Mouse (Mus musculus): Measurements from ENCODE around the gene Ccdc34. TPM values are rescaled to one million over a fixed set of nuclear protein-coding genes. Genes with fewer than 3 reads are reported as not detected.

Gene Ccdc34
- polyA plus RNA-seq, 1 experiment = 11.0 TPM

DNA sequence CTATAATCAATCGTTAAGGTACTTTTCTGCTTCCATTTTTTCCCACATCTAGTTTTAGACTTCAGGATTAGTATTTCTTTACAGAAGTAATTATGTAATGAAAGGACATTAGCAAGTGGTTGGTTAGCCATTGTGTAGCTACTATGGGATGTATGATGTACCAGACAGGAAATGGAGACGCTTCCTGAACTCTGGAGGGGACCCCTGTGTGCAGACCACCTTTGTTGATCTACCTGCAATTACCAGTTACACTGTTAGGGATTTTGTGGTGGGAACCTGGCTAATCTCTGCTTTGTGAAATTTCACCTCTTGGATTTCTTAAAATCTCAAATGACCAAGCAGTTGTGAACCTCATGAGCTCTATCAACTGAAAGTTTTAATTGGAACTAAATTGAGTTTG lies 45.3 kb upstream of the Ccdc34 start:
- Histone ChIP-seq H3K27me3 (ENCODE audit: control insufficient read depth, insufficient read depth, insufficient read length) (no peaks in the 10 kb centered on the region), H3K4me2 (ENCODE audit: low read depth) (no peak overlapping the region), H3K79me2 (ENCODE audit: control insufficient read depth, insufficient read depth) (peaks cover 18% of the 10 kb centered on the region), H3K4me3 (no peak overlapping the region), H3ac (ENCODE audit: control insufficient read depth, insufficient read length) (no peak overlapping the region), H3K36me3 (ENCODE audit: control insufficient read depth, insufficient read depth) (no peaks in the 10 kb centered on the region)
- TF ChIP-seq E2F4 (IDR thresholded peaks at IDR 0.05; ENCODE audit: insufficient read depth) (no peak), SRF (IDR thresholded peaks at IDR 0.05; ENCODE audit: control insufficient read depth, insufficient read length, low read depth) (no peak), POLR2AphosphoS2 (IDR thresholded peaks at IDR 0.05; ENCODE audit: insufficient read length, low read depth) (no peak), MAX (IDR thresholded peaks at IDR 0.05; ENCODE audit: low read depth) (no peak), USF1 (IDR thresholded peaks at IDR 0.05; ENCODE audit: low read depth) (no peak), REST (IDR thresholded peaks at IDR 0.05; ENCODE audit: insufficient read depth, insufficient read length) (no peak)

DNA sequence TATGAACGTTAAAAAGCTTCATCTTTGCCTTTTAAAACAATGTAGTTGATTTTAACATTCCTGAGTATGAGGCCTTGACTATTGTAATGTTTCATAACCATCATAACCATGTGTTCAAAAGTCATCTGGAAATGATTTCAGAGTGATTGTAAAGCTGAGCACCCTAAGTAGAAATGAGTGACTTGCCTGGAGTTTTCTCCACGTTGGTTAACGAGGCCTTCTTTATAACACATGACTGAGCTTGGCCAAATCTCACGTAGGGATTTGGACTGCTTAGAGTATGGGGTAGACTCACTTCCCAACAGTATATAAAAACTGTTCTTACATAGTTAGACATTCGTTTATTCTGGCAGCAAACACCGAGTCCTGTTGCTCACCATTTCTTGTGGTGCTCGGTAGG lies 44.7 kb upstream of the Ccdc34 start:
- H3ac ChIP-seq (ENCODE audit: control insufficient read depth, insufficient read length) = no peak overlapping the region
- H3K79me2 ChIP-seq (ENCODE audit: control insufficient read depth, insufficient read depth) = peaks cover 15% of the 10 kb centered on the region
- TF ChIP-seq POLR2A (IDR thresholded peaks at IDR 0.05; ENCODE audit: insufficient read length, low read depth) = no peak
- TF ChIP-seq CEBPB (IDR thresholded peaks at IDR 0.05; ENCODE audit: insufficient read depth, poor library complexity, severe bottlenecking) = no peak
- no peak for TF ChIP-seq MYOG (IDR thresholded peaks at IDR 0.05; ENCODE audit: control insufficient read depth in 1 of 3, insufficient read depth in 1 of 3, insufficient read length in 2 of 3, low read depth in 2 of 3)
- no peak for TF ChIP-seq SRF (IDR thresholded peaks at IDR 0.05; ENCODE audit: control insufficient read depth, insufficient read length, low read depth)
- TF ChIP-seq TCF3 (IDR thresholded peaks at IDR 0.05; ENCODE audit: insufficient read length, low read depth) = no peak
- no peak for TF ChIP-seq MAX (IDR thresholded peaks at IDR 0.05; ENCODE audit: low read depth)
- no peak for TF ChIP-seq TCF12 (IDR thresholded peaks at IDR 0.05; ENCODE audit: insufficient read depth, poor library complexity, severe bottlenecking)
- TF ChIP-seq E2F4 (IDR thresholded peaks at IDR 0.05; ENCODE audit: insufficient read depth) = no peak
- no peak for TF ChIP-seq MYOD1 (IDR thresholded peaks at IDR 0.05; ENCODE audit: control insufficient read depth in 1 of 3, insufficient read length in 2 of 3, low read depth in 2 of 3)
- TF ChIP-seq POLR2AphosphoS2 (IDR thresholded peaks at IDR 0.05; ENCODE audit: insufficient read length, low read depth) = no peak
- TF ChIP-seq REST (IDR thresholded peaks at IDR 0.05; ENCODE audit: insufficient read depth, insufficient read length) = no peak
- no peak for TF ChIP-seq USF1 (IDR thresholded peaks at IDR 0.05; ENCODE audit: low read depth)
- H3K4me2 ChIP-seq (ENCODE audit: low read depth) = no peak overlapping the region
- no peaks in the 10 kb centered on the region for H3K27me3 ChIP-seq (ENCODE audit: control insufficient read depth, insufficient read depth, insufficient read length)
- H3K4me3 ChIP-seq = no peak overlapping the region
- H3K36me3 ChIP-seq (ENCODE audit: control insufficient read depth, insufficient read depth) = no peaks in the 10 kb centered on the region

DNA sequence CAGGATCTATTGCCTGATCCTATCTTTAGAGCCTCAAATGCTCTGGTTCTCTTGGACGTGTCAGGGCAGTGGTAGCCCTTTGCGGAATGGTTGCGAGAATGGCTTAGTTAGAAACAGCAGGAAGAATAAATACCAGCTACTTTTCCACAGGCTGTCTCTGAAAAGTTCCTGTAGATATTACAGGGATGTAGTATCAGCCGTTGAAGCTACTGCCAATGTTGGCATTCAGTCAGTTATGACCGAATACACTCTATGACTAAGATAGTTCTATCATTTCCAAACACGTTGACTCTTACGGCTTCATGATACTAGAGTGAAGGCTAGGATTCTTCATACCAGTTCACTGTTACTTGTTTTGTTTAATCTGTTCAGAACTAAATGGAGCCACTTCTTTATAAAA lies 42.8 kb upstream of the Ccdc34 start:
- Histone ChIP-seq H3K4me2 (ENCODE audit: low read depth) (no peak overlapping the region), H3K27me3 (ENCODE audit: control insufficient read depth, insufficient read depth, insufficient read length) (no peaks in the 10 kb centered on the region), H3K36me3 (ENCODE audit: control insufficient read depth, insufficient read depth) (no peaks in the 10 kb centered on the region), H3ac (ENCODE audit: control insufficient read depth, insufficient read length) (no peak overlapping the region), H3K79me2 (ENCODE audit: control insufficient read depth, insufficient read depth) (peaks cover 7% of the 10 kb centered on the region), H3K4me3 (no peak overlapping the region)
- TF ChIP-seq TCF3 (IDR thresholded peaks at IDR 0.05; ENCODE audit: insufficient read length, low read depth) (no peak), MYOG (IDR thresholded peaks at IDR 0.05; ENCODE audit: control insufficient read depth in 1 of 3, insufficient read depth in 1 of 3, insufficient read length in 2 of 3, low read depth in 2 of 3) (no peak), MAX (IDR thresholded peaks at IDR 0.05; ENCODE audit: low read depth) (no peak), CEBPB (IDR thresholded peaks at IDR 0.05; ENCODE audit: insufficient read depth, poor library complexity, severe bottlenecking) (no peak), POLR2AphosphoS2 (IDR thresholded peaks at IDR 0.05; ENCODE audit: insufficient read length, low read depth) (no peak), E2F4 (IDR thresholded peaks at IDR 0.05; ENCODE audit: insufficient read depth) (no peak), MYOD1 (IDR thresholded peaks at IDR 0.05; ENCODE audit: control insufficient read depth in 1 of 3, insufficient read length in 2 of 3, low read depth in 2 of 3) (no peak)

DNA sequence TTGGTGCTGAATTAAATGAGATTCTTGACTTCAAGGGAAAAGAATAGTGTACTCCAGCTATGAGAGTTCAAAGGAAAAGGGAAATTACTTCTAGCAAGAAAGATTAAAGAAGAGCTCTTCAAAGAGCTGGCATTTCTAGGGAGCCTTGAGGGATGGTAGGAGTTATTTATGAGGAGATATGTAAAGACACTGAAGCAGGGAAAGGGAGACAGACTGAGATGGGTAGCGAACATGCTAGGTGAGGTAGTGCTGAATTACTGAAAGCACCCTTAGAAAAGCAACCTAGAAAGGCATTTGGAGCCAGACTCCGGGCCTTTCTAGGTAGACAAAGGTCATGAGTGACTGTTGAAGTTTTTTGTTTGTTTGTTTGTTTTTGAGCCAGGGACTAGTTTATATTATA lies 41.4 kb upstream of the Ccdc34 start:
- no peak for TF ChIP-seq CEBPB (IDR thresholded peaks at IDR 0.05; ENCODE audit: insufficient read depth, poor library complexity, severe bottlenecking)
- TF ChIP-seq SRF (IDR thresholded peaks at IDR 0.05; ENCODE audit: control insufficient read depth, insufficient read length, low read depth) = no peak
- no peak for TF ChIP-seq TCF12 (IDR thresholded peaks at IDR 0.05; ENCODE audit: insufficient read depth, poor library complexity, severe bottlenecking)
- no peak for TF ChIP-seq E2F4 (IDR thresholded peaks at IDR 0.05; ENCODE audit: insufficient read depth)
- no peak for TF ChIP-seq MYOD1 (IDR thresholded peaks at IDR 0.05; ENCODE audit: control insufficient read depth in 1 of 3, insufficient read length in 2 of 3, low read depth in 2 of 3)
- TF ChIP-seq POLR2A (IDR thresholded peaks at IDR 0.05; ENCODE audit: insufficient read length, low read depth) = no peak
- TF ChIP-seq USF1 (IDR thresholded peaks at IDR 0.05; ENCODE audit: low read depth) = no peak
- no peak for TF ChIP-seq REST (IDR thresholded peaks at IDR 0.05; ENCODE audit: insufficient read depth, insufficient read length)
- no peak for TF ChIP-seq POLR2AphosphoS2 (IDR thresholded peaks at IDR 0.05; ENCODE audit: insufficient read length, low read depth)
- TF ChIP-seq TCF3 (IDR thresholded peaks at IDR 0.05; ENCODE audit: insufficient read length, low read depth) = no peak
- no peak for TF ChIP-seq MYOG (IDR thresholded peaks at IDR 0.05; ENCODE audit: control insufficient read depth in 1 of 3, insufficient read depth in 1 of 3, insufficient read length in 2 of 3, low read depth in 2 of 3)
- no peak for TF ChIP-seq MAX (IDR thresholded peaks at IDR 0.05; ENCODE audit: low read depth)
- H3K4me2 ChIP-seq (ENCODE audit: low read depth) = no peak overlapping the region
- no peak overlapping the region for H3ac ChIP-seq (ENCODE audit: control insufficient read depth, insufficient read length)
- peaks cover 11% of the 10 kb centered on the region for H3K79me2 ChIP-seq (ENCODE audit: control insufficient read depth, insufficient read depth)
- H3K27me3 ChIP-seq (ENCODE audit: control insufficient read depth, insufficient read depth, insufficient read length) = no peaks in the 10 kb centered on the region
- no peaks in the 10 kb centered on the region for H3K36me3 ChIP-seq (ENCODE audit: control insufficient read depth, insufficient read depth)
- no peak overlapping the region for H3K4me3 ChIP-seq

DNA sequence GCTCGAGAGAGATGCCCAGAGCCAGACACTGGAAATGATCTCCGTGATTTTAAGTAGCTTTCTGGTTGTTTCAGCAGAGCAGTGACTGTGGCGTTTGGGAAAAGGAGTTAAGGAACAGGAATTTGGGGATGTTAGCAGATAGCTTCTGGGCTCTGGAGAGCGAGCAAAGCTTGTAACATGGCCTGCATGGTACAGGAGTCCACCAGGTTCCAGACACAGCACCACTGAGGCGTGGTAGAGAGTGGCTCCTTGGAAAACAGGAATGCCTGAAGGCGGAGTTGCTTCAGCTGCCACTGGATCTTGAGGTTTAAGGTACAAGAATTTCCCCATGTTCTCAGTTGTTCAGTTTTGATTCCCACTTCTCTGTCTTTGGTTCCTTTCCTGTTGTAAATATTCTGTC lies 40.3 kb upstream of the Ccdc34 start:
- TF ChIP-seq TCF12 (IDR thresholded peaks at IDR 0.05; ENCODE audit: insufficient read depth, poor library complexity, severe bottlenecking) = no peak
- TF ChIP-seq MYOD1 (IDR thresholded peaks at IDR 0.05; ENCODE audit: control insufficient read depth in 1 of 3, insufficient read length in 2 of 3, low read depth in 2 of 3) = no peak
- TF ChIP-seq POLR2AphosphoS2 (IDR thresholded peaks at IDR 0.05; ENCODE audit: insufficient read length, low read depth) = no peak
- TF ChIP-seq SRF (IDR thresholded peaks at IDR 0.05; ENCODE audit: control insufficient read depth, insufficient read length, low read depth) = no peak
- no peak for TF ChIP-seq MYOG (IDR thresholded peaks at IDR 0.05; ENCODE audit: control insufficient read depth in 1 of 3, insufficient read depth in 1 of 3, insufficient read length in 2 of 3, low read depth in 2 of 3)
- TF ChIP-seq TCF3 (IDR thresholded peaks at IDR 0.05; ENCODE audit: insufficient read length, low read depth) = no peak
- no peak for TF ChIP-seq MAX (IDR thresholded peaks at IDR 0.05; ENCODE audit: low read depth)
- no peak for TF ChIP-seq CEBPB (IDR thresholded peaks at IDR 0.05; ENCODE audit: insufficient read depth, poor library complexity, severe bottlenecking)
- no peak for TF ChIP-seq USF1 (IDR thresholded peaks at IDR 0.05; ENCODE audit: low read depth)
- no peak for TF ChIP-seq REST (IDR thresholded peaks at IDR 0.05; ENCODE audit: insufficient read depth, insufficient read length)
- TF ChIP-seq E2F4 (IDR thresholded peaks at IDR 0.05; ENCODE audit: insufficient read depth) = no peak
- Histone ChIP-seq H3ac (ENCODE audit: control insufficient read depth, insufficient read length) (no peak overlapping the region), H3K27me3 (ENCODE audit: control insufficient read depth, insufficient read depth, insufficient read length) (no peaks in the 10 kb centered on the region), H3K79me2 (ENCODE audit: control insufficient read depth, insufficient read depth) (peaks cover 11% of the 10 kb centered on the region), H3K36me3 (ENCODE audit: control insufficient read depth, insufficient read depth) (no peaks in the 10 kb centered on the region), H3K4me3 (no peak overlapping the region), H3K4me2 (ENCODE audit: low read depth) (no peak overlapping the region)

Data from myocyte (in vitro differentiated cells).